In genomic region chr3:96684151-96684821, GRCm38 (mm10) we compare ENCODE assay signal across 8 mouse cellular contexts. TPM values are rescaled to one million over a fixed set of nuclear protein-coding genes. Genes with fewer than 3 reads are reported as not detected.
A peak's percentile ranks its signal among the peaks of the same experiment; 100 is the strongest.
DNase-seq lines count a peak whose midpoint lies in the region; ATAC-seq and TF ChIP-seq lines count a peak whose summit lies in the region.

No protein-coding gene starts in this region.

- no peak for TF ChIP-seq POLR2A in cerebellum, adult 2 months (IDR thresholded peaks at IDR 0.05; ENCODE audit: borderline replicate concordance, insufficient read depth, low read length)
- no peak for TF ChIP-seq POLR2A in CH12.LX (IDR thresholded peaks at IDR 0.05; ENCODE audit: low read depth, low read length)

- peak overlapping the region; percentile 6 for H3K4me3 ChIP-seq in cerebellum, adult 2 months (replicated peaks; ENCODE audit: insufficient read depth, low read depth, low read length)
- H3K4me3 ChIP-seq in CH12.LX (replicated peaks in 1 of 3; ENCODE audit: low read depth in 2 of 3, low read length in 2 of 3, poor library complexity in 1 of 3): peak overlapping the region in 1 of 3 experiments; percentile 5
- no peak overlapping the region for H3K4me3 ChIP-seq in liver, embryonic 14.5 days (ENCODE audit: insufficient read depth in 1 of 2, low read depth in 2 of 2, low read length in 2 of 2)

- TF ChIP-seq CTCF in cerebellum, adult 2 months (IDR thresholded peaks at IDR 0.05; ENCODE audit: borderline replicate concordance, insufficient read depth, low read depth, low read length): no peak
- no peak for TF ChIP-seq CTCF in CH12.LX (conservative IDR thresholded peaks at IDR 0.05 in 1 of 2, IDR thresholded peaks at IDR 0.05 in 1 of 2; ENCODE audit: low read depth in 2 of 2, low read length in 2 of 2)
- no peak for TF ChIP-seq CTCF in liver, embryonic 14.5 days (IDR thresholded peaks at IDR 0.05; ENCODE audit: low read depth)

- H3K36me3 ChIP-seq in CH12.LX (replicated peaks in 1 of 2; ENCODE audit: control insufficient read depth in 1 of 2, insufficient read depth in 1 of 2, low read length in 1 of 2): peaks cover 4 to 5% of the 10 kb centered on the region in 2 experiments
- no peaks in the 10 kb centered on the region for H3K36me3 ChIP-seq in liver, embryonic 14.5 days (replicated peaks; ENCODE audit: control insufficient read depth, insufficient read depth, low read depth)

- H3K9me3 ChIP-seq in CH12.LX (replicated peaks; ENCODE audit: low read length): no peaks in the 10 kb centered on the region
- H3K9me3 ChIP-seq in liver, embryonic 14.5 days (ENCODE audit: control insufficient read depth, low read length): no peaks in the 10 kb centered on the region

- 0 out of 2 replicates have a peak, but pooled peaks have one; percentile 7 for ATAC-seq in granulocyte monocyte progenitor cell, adult 5-6 weeks (replicated peaks; ENCODE audit: poor library complexity, severe bottlenecking)
- ATAC-seq in liver, embryonic 14.5 days (ENCODE audit: insufficient read depth): no peak

- H3K4me2 ChIP-seq in CH12.LX (ENCODE audit: insufficient read depth, low read depth, poor library complexity, severe bottlenecking): peak overlapping the region; percentile 76; the same call in 1 of the 2 replicates
- H3K4me2 ChIP-seq in liver, embryonic 14.5 days (ENCODE audit: low read depth): peak overlapping the region; percentile 11; the same call in 1 of the 2 replicates

- TF ChIP-seq EP300 in CH12.LX (IDR thresholded peaks at IDR 0.05; ENCODE audit: low read length): no peak
- no peak for TF ChIP-seq EP300 in liver, embryonic 14.5 days (IDR thresholded peaks at IDR 0.05; ENCODE audit: low read depth)

- TF ChIP-seq RAD21 in CH12.LX (IDR thresholded peaks at IDR 0.05; ENCODE audit: low read depth, low read length): no peak

- in situ Hi-C loops in CH12.LX (cut with MboI; ENCODE audit: low pct_ligation_motif_present, low pct_unique_long_range_greater_than_20kb, low sequenced_read_pairs): no loop called here

- H3K79me2 ChIP-seq in CH12.LX (replicated peaks; ENCODE audit: control insufficient read depth, extremely low read depth, insufficient read depth, poor library complexity, severe bottlenecking): no peaks in the 10 kb centered on the region

- no peak for DNase-seq in cerebellum, adult 2 months
- DNase-seq in cerebellum, postnatal 4 days (ENCODE audit: low spot score in 2 of 2): no peak
- DNase-seq in CH12.LX (ENCODE audit: extremely low read depth): no peak
- no peak for DNase-seq in liver, embryonic 14.5 days (ENCODE audit: low read depth in 3 of 3, low spot score in 3 of 3)
- no peak for DNase-seq in right cerebral cortex, postnatal 36 days (ENCODE audit: low spot score in 2 of 2)
- DNase-seq in right cerebral cortex, postnatal 14 days: no peak
- no peak for DNase-seq in cerebellum, postnatal 25 days

- no peak overlapping the region for H3K27ac ChIP-seq in cerebellum, adult 2 months (ENCODE audit: insufficient read depth, low read length)
- H3K27ac ChIP-seq in CH12.LX (ENCODE audit: insufficient read depth, low read depth): no peak overlapping the region; the same call in 1 of the 2 replicates
- H3K27ac ChIP-seq in liver, embryonic 14.5 days: no peak overlapping the region

- WGBS in cerebellum, adult 2 months: 62% methylated on average over 17 of the region's 17 CpGs
- 39% methylated on average over 17 of the region's 17 CpGs for WGBS in liver, embryonic 14.5 days (ENCODE audit: insufficient replicate concordance)

- H3K9ac ChIP-seq in CH12.LX (ENCODE audit: insufficient read depth, low read depth): peak overlapping the region; percentile 1; the same call in 1 of the 2 replicates
- no peak overlapping the region for H3K9ac ChIP-seq in liver, embryonic 14.5 days (replicated peaks)

- H3K27me3 ChIP-seq in cerebellum, adult 2 months (ENCODE audit: control insufficient read depth, insufficient read depth, low read length): no peaks in the 10 kb centered on the region
- no peaks in the 10 kb centered on the region for H3K27me3 ChIP-seq in CH12.LX (replicated peaks)
- peaks cover 23% of the 10 kb centered on the region for H3K27me3 ChIP-seq in liver, embryonic 14.5 days (ENCODE audit: control insufficient read depth, insufficient read depth, low read length)

- H3K4me1 ChIP-seq in cerebellum, adult 2 months (ENCODE audit: control insufficient read depth, insufficient read depth, low read length): no peaks in the 10 kb centered on the region
- H3K4me1 ChIP-seq in CH12.LX (ENCODE audit: control insufficient read depth in 1 of 2, insufficient read depth in 2 of 2): peaks cover 39 to 66% of the 10 kb centered on the region in 2 experiments
- peaks cover 0 to 4% of the 10 kb centered on the region in 2 experiments; a peak in 2 of 4 replicates for H3K4me1 ChIP-seq in liver, embryonic 14.5 days (replicated peaks; ENCODE audit: control insufficient read depth in 2 of 2, insufficient read depth in 2 of 2, low read length in 1 of 2)

- dilution Hi-C loops in CH12.LX (cut with MboI; ENCODE audit: extremely low pct_ligation_motif_present, extremely low pct_unique_long_range_greater_than_20kb, low sequenced_read_pairs): no loop called here

TF ChIP-seq in CH12.LX, 34 proteins besides CTCF, POLR2A, EP300 and RAD21:
- TF ChIP-seq MXI1 (IDR thresholded peaks at IDR 0.05; ENCODE audit: low read depth, low read length): no peak
TF ChIP-seq in CH12.LX: peak in this region for 0.

RNA-seq across cellular contexts. Expression of gene Pias3, which starts 11.9 kb away (rescaled TPM):
- 38.6 and 41.9 TPM in 2 replicates for polyA plus RNA-seq in cerebellum, adult 2 months (2012; rRNA removed)
- total RNA-seq in CH12.LX (2012; rRNA removed) (10.2 and 13.1 TPM in 2 replicates), CH12.LX (2014; rRNA removed) (5.9 and 6.3 TPM in 2 replicates)
- polyA plus RNA-seq in CH12.LX (2012; ENCODE audit: insufficient read length, low read depth): 20.2 and 21.4 TPM in 2 replicates
- 8.1 and 14.4 TPM in 2 replicates for total RNA-seq in granulocyte monocyte progenitor cell, adult 5-6 weeks (2014; fragmentation: Nextera tagmentation)
- 3.3 and 8.2 TPM in 2 replicates for total RNA-seq in granulocyte monocyte progenitor cell, adult 5-6 weeks (2017)
- 5.1 and 5.7 TPM in 2 replicates for polyA plus RNA-seq in liver, embryonic 14.5 days (2012; rRNA removed)
- 3.6 and 4.1 TPM in 2 replicates for polyA plus RNA-seq in liver, embryonic 14.5 days (2014; fragmentation: Nextera tagmentation; extraction: Ambion mirVana)

RNA-seq across cellular contexts. Expression of gene Ankrd35, which starts 14.4 kb away (rescaled TPM):
- 9.4 and 11.6 TPM in 2 replicates for polyA plus RNA-seq in cerebellum, adult 2 months (2012; rRNA removed)
- total RNA-seq in CH12.LX (2012; rRNA removed) (6.5 and 11.2 TPM in 2 replicates), CH12.LX (2014; rRNA removed) (0.51 and 0.78 TPM in 2 replicates)
- polyA plus RNA-seq in CH12.LX (2012; ENCODE audit: insufficient read length, low read depth): 1.9 and 2.5 TPM in 2 replicates
- total RNA-seq in granulocyte monocyte progenitor cell, adult 5-6 weeks (2014; fragmentation: Nextera tagmentation): not detected in 2 replicates
- total RNA-seq in granulocyte monocyte progenitor cell, adult 5-6 weeks (2017): not detected in 2 replicates
- 0.26 and 0.39 TPM in 2 replicates for polyA plus RNA-seq in liver, embryonic 14.5 days (2012; rRNA removed)
- polyA plus RNA-seq in liver, embryonic 14.5 days (2014; fragmentation: Nextera tagmentation; extraction: Ambion mirVana): 0.13 and 0.22 TPM in 2 replicates

RNA-seq across cellular contexts. Expression of gene Nudt17, which starts 24.1 kb away (rescaled TPM):
- 11.8 and 14.3 TPM in 2 replicates for polyA plus RNA-seq in cerebellum, adult 2 months (2012; rRNA removed)
- 0.84 and 1.0 TPM in 2 replicates for total RNA-seq in CH12.LX (2012; rRNA removed)
- 0.21 and 0.39 TPM in 2 replicates for total RNA-seq in CH12.LX (2014; rRNA removed)
- 1.1 and 1.9 TPM in 2 replicates for polyA plus RNA-seq in CH12.LX (2012; ENCODE audit: insufficient read length, low read depth)
- not detected in 2 replicates for total RNA-seq in granulocyte monocyte progenitor cell, adult 5-6 weeks (2014; fragmentation: Nextera tagmentation)
- 0.31 TPM in 1 of 2 replicates, not detected in the other for total RNA-seq in granulocyte monocyte progenitor cell, adult 5-6 weeks (2017)
- polyA plus RNA-seq in liver, embryonic 14.5 days (2012; rRNA removed): 0.62 and 0.65 TPM in 2 replicates
- 1.4 and 1.5 TPM in 2 replicates for polyA plus RNA-seq in liver, embryonic 14.5 days (2014; fragmentation: Nextera tagmentation; extraction: Ambion mirVana)

RNA-seq across cellular contexts. Expression of gene Itga10, which starts 38.9 kb away (rescaled TPM):
- polyA plus RNA-seq in cerebellum, adult 2 months (2012; rRNA removed): 4.7 and 5.1 TPM in 2 replicates
- total RNA-seq in CH12.LX (2012; rRNA removed): 0.80 and 1.2 TPM in 2 replicates
- total RNA-seq in CH12.LX (2014; rRNA removed): 0.36 and 0.46 TPM in 2 replicates
- 1.0 and 1.2 TPM in 2 replicates for polyA plus RNA-seq in CH12.LX (2012; ENCODE audit: insufficient read length, low read depth)
- total RNA-seq in granulocyte monocyte progenitor cell, adult 5-6 weeks (2014; fragmentation: Nextera tagmentation): 1.3 TPM in 1 of 2 replicates, not detected in the other
- 0.34 TPM in 1 of 2 replicates, not detected in the other for total RNA-seq in granulocyte monocyte progenitor cell, adult 5-6 weeks (2017)
- 0.42 and 0.47 TPM in 2 replicates for polyA plus RNA-seq in liver, embryonic 14.5 days (2012; rRNA removed)
- 0.05 TPM in 2 replicates for polyA plus RNA-seq in liver, embryonic 14.5 days (2014; fragmentation: Nextera tagmentation; extraction: Ambion mirVana)

RNA-seq across cellular contexts. Expression of gene Polr3c, which starts 43.1 kb away (rescaled TPM):
- 42.9 and 47.1 TPM in 2 replicates for polyA plus RNA-seq in cerebellum, adult 2 months (2012; rRNA removed)
- total RNA-seq in CH12.LX (2012; rRNA removed) (31.6 and 34.5 TPM in 2 replicates), CH12.LX (2014; rRNA removed) (14.6 and 18.1 TPM in 2 replicates)
- polyA plus RNA-seq in CH12.LX (2012; ENCODE audit: insufficient read length, low read depth): 78.3 and 79.5 TPM in 2 replicates
- 30.8 and 38.8 TPM in 2 replicates for total RNA-seq in granulocyte monocyte progenitor cell, adult 5-6 weeks (2014; fragmentation: Nextera tagmentation)
- total RNA-seq in granulocyte monocyte progenitor cell, adult 5-6 weeks (2017): 22.4 and 22.5 TPM in 2 replicates
- 15.4 and 21.6 TPM in 2 replicates for polyA plus RNA-seq in liver, embryonic 14.5 days (2012; rRNA removed)
- polyA plus RNA-seq in liver, embryonic 14.5 days (2014; fragmentation: Nextera tagmentation; extraction: Ambion mirVana): 14.5 and 14.6 TPM in 2 replicates
